Mouse (Mus musculus) myocyte (in vitro differentiated cells): ENCODE results near the gene Lrrc20.

Source experiments
- CEBPB ChIP-seq: IDR thresholded peaks from 2 replicates; pipeline ENCODE4 v1.6.1; 2011; ENCODE audit warnings: mild to moderate bottlenecking, moderate library complexity; ENCODE audit not compliant: poor library complexity, insufficient read depth, severe bottlenecking
- MAX ChIP-seq: IDR thresholded peaks from one replicate; pipeline ENCODE4 v1.6.1; 2011; ENCODE audit warnings: low read depth, mild to moderate bottlenecking, control low read depth
- POLR2A ChIP-seq: IDR thresholded peaks from one replicate; pipeline ENCODE4 v1.6.1; 2011; ENCODE audit warnings: low read depth, mild to moderate bottlenecking, control low read depth, moderate library complexity; ENCODE audit not compliant: insufficient read length
- TCF12 ChIP-seq: IDR thresholded peaks from one replicate; pipeline ENCODE4 v1.6.1; 2011; ENCODE audit warnings: mild to moderate bottlenecking, control low read depth; ENCODE audit not compliant: poor library complexity, insufficient read depth, severe bottlenecking
- TCF3 ChIP-seq: IDR thresholded peaks from one replicate; pipeline ENCODE4 v1.6.1; 2011; ENCODE audit warnings: low read depth, control low read depth; ENCODE audit not compliant: insufficient read length

DNA sequence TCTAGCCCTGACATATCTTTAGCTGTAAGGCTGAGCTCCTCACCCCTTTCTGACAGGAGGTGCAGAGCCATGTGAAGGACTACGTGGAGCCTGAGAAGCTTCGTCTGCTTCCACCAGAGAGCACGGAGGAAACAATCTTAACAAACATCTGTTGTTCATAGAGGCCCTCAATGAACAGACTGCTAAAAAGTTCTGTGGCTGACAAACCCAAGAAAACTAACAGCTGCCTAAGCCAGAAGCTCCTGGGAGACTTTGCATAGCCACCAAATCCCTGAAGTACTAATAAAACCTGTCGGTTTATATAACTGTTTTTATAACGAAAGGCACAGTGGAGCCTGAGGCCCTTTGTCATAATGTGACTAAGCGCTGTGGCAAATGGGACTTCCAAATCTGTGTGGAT, 32.1 kb upstream of the Lrrc20 start:
- TF ChIP-seq CEBPB (no peak), MAX (no peak), TCF3 (no peak), TCF12 (no peak), POLR2A (no peak)
